Mouse (Mus musculus): ENCODE data around the gene Magi2. TPM values are rescaled to one million over a fixed set of nuclear protein-coding genes. Genes with fewer than 3 reads are reported as not detected.

Magi2 gene
- polyA plus RNA-seq, 1 experiment from 2014 or later = 39.5 TPM

GRCm38 (mm10) chr5:19779224-19779623 is 552.4 kb downstream of the Magi2 start:
- Histone ChIP-seq H3K4me2 (no peak overlapping the region), H3K4me1 (no peaks in the 10 kb centered on the region), H3K27me3 (replicated peaks) (no peaks in the 10 kb centered on the region), H3K4me3 (replicated peaks) (no peak overlapping the region), H3K36me3 (no peaks in the 10 kb centered on the region), H3K27ac (replicated peaks) (no peak overlapping the region), H3K9me3 (replicated peaks) (no peaks in the 10 kb centered on the region), H3K9ac (replicated peaks) (no peak overlapping the region)
- 93% methylated on average over 1 of the region's 1 CpGs for WGBS
- no peak for ATAC-seq (ENCODE audit: low FRiP score)

DNA sequence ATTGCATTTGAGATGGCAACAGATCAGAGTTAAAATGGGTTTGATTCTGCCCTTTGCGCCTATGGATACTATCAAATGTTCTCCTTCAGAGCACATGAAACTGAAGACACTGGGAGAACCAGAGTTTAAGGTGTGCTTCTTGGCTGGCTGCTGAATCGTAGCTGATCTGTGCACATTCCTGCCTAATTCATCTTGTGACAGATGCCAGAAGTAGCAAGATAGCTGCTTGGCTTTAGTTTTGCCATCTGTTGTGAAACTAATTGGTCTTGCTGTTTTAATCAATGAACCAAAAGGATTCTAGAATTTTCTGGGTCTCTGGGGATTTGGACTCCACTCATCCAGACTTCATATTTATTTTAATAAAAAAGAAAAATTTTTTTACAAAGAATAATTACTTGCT is 553.2 kb downstream of the Magi2 start:
- H3K4me3 ChIP-seq (replicated peaks) = no peak overlapping the region
- no peak overlapping the region for H3K9ac ChIP-seq (replicated peaks)
- H3K36me3 ChIP-seq = no peaks in the 10 kb centered on the region
- H3K27me3 ChIP-seq (replicated peaks) = no peaks in the 10 kb centered on the region
- no peak for ATAC-seq (ENCODE audit: low FRiP score)
- WGBS = 70% methylated on average over 2 of the region's 2 CpGs
- no peaks in the 10 kb centered on the region for H3K4me1 ChIP-seq
- no peaks in the 10 kb centered on the region for H3K9me3 ChIP-seq (replicated peaks)
- no peak overlapping the region for H3K4me2 ChIP-seq
- no peak overlapping the region for H3K27ac ChIP-seq (replicated peaks)

DNA sequence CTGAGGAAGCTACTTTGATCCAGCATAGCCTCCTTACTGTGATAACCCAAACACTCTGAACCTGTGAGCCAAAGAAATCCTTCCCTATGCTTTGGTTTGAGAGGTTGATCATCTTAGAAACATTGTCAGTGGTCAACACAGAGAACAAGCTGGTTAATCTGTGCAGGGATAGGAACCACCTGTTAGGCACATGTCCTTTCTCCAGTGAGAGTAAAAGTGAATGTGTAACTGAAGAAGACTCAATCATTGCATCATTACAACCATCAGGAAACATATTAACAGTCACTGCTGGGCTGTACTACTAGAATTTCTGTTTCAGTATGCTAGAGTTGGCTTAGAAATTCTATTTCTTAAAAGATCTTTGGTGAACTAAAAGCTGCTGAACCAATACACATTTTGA is 558.5 kb downstream of the Magi2 start:
- no peak for ATAC-seq (ENCODE audit: low FRiP score)
- no peaks in the 10 kb centered on the region for H3K4me1 ChIP-seq
- no peaks in the 10 kb centered on the region for H3K27me3 ChIP-seq (replicated peaks)
- H3K9ac ChIP-seq (replicated peaks) = no peak overlapping the region
- H3K27ac ChIP-seq (replicated peaks) = no peak overlapping the region
- no peaks in the 10 kb centered on the region for H3K36me3 ChIP-seq
- no peaks in the 10 kb centered on the region for H3K9me3 ChIP-seq (replicated peaks)
- H3K4me3 ChIP-seq (replicated peaks) = no peak overlapping the region
- no peak overlapping the region for H3K4me2 ChIP-seq

- Histone ChIP-seq H3K9me3 (replicated peaks) (no peaks in the 10 kb centered on the region; the same call in 1 of the 2 replicates), H3K27me3 (replicated peaks) (no peaks in the 10 kb centered on the region), H3K4me1 (no peaks in the 10 kb centered on the region), H3K4me2 (no peak overlapping the region), H3K27ac (replicated peaks) (no peak overlapping the region), H3K4me3 (replicated peaks) (no peak overlapping the region), H3K36me3 (no peaks in the 10 kb centered on the region), H3K9ac (replicated peaks) (no peak overlapping the region)
- WGBS = 30% methylated on average over 5 of the region's 5 CpGs
- ATAC-seq (ENCODE audit: low FRiP score) = no peak
Observed at GRCm38 (mm10) chr5:19787522-19788144, 560.8 kb downstream of the Magi2 start.

- Histone ChIP-seq H3K4me2 (no peak overlapping the region), H3K27ac (replicated peaks) (no peak overlapping the region), H3K9me3 (replicated peaks) (no peaks in the 10 kb centered on the region), H3K4me3 (replicated peaks) (no peak overlapping the region), H3K4me1 (no peaks in the 10 kb centered on the region), H3K9ac (replicated peaks) (no peak overlapping the region), H3K36me3 (no peaks in the 10 kb centered on the region), H3K27me3 (replicated peaks) (no peaks in the 10 kb centered on the region)
- no peak for ATAC-seq (ENCODE audit: low FRiP score)
- WGBS = 90% methylated on average over 5 of the region's 5 CpGs
Observed at GRCm38 (mm10) chr5:19803052-19803769, 576.4 kb downstream of the Magi2 start.

- 89% methylated on average over 2 of the region's 2 CpGs for WGBS
- Histone ChIP-seq H3K4me3 (replicated peaks) (no peak overlapping the region), H3K27me3 (replicated peaks) (no peaks in the 10 kb centered on the region), H3K4me2 (no peak overlapping the region), H3K36me3 (no peaks in the 10 kb centered on the region), H3K4me1 (no peaks in the 10 kb centered on the region), H3K9ac (replicated peaks) (no peak overlapping the region), H3K27ac (replicated peaks) (no peak overlapping the region), H3K9me3 (replicated peaks) (no peaks in the 10 kb centered on the region)
- ATAC-seq (ENCODE audit: low FRiP score) = no peak
Observed at GRCm38 (mm10) chr5:19822502-19822901, 595.7 kb downstream of the Magi2 start.

DNA sequence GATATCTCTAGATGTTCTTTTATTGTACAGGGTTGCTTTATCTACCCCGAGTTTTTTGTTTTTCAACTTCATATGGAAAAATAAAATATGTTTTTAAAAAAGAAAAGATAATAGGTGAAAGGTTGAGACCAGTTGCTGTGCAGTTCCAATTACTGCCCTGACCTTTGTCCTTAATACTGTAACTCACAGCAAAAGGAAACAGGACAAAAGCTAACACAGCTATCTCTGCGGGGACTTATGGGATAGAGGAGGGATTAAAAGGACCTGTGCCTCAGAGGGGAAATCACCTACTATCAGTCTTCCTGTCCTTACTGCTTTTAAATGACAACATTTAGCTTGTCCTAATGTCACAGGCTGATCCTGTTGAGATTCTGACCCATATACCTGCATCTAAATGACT is 599.1 kb downstream of the Magi2 start:
- Histone ChIP-seq H3K9me3 (replicated peaks) (no peaks in the 10 kb centered on the region), H3K4me2 (no peak overlapping the region), H3K27me3 (replicated peaks) (no peaks in the 10 kb centered on the region), H3K36me3 (no peaks in the 10 kb centered on the region), H3K4me1 (no peaks in the 10 kb centered on the region), H3K4me3 (replicated peaks) (no peak overlapping the region), H3K27ac (replicated peaks) (no peak overlapping the region), H3K9ac (replicated peaks) (no peak overlapping the region)
- WGBS = 69% methylated on average over 2 of the region's 2 CpGs
- ATAC-seq (ENCODE audit: low FRiP score) = no peak

GRCm38 (mm10) chr5:19829341-19829740 is 602.5 kb downstream of the Magi2 start:
- H3K9ac ChIP-seq (replicated peaks) = no peak overlapping the region
- H3K27me3 ChIP-seq (replicated peaks) = no peaks in the 10 kb centered on the region
- H3K4me3 ChIP-seq (replicated peaks) = no peak overlapping the region
- 86% methylated on average over 2 of the region's 2 CpGs for WGBS
- H3K9me3 ChIP-seq (replicated peaks) = no peaks in the 10 kb centered on the region
- no peaks in the 10 kb centered on the region for H3K4me1 ChIP-seq
- H3K4me2 ChIP-seq = no peak overlapping the region
- H3K36me3 ChIP-seq = no peaks in the 10 kb centered on the region
- ATAC-seq (ENCODE audit: low FRiP score) = no peak
- H3K27ac ChIP-seq (replicated peaks) = no peak overlapping the region

DNA sequence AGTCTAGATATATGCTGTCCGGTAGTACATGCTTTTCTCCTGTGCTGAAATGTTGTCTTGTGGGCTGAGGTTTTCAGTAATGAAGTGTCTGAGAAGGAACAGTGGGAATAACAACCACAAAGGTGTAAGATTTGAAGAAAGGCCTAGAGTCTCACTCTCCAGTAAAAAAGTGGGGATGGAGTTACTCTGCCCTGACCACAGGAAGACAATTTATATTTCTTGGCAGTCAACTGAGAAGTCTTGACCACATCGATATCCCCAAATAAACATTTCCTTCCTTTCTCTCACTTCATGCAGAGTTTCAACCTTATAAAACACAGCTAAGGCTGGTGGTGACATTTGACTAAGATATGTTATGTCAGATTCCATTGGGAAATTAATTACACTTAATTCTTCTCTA is 636.0 kb downstream of the Magi2 start:
- H3K4me2 ChIP-seq = no peak overlapping the region
- H3K27me3 ChIP-seq (replicated peaks) = no peaks in the 10 kb centered on the region
- H3K9me3 ChIP-seq (replicated peaks) = no peaks in the 10 kb centered on the region
- no peak overlapping the region for H3K4me3 ChIP-seq (replicated peaks)
- 83% methylated on average over 2 of the region's 2 CpGs for WGBS
- no peaks in the 10 kb centered on the region for H3K36me3 ChIP-seq
- no peak overlapping the region for H3K9ac ChIP-seq (replicated peaks)
- no peak overlapping the region for H3K27ac ChIP-seq (replicated peaks)
- no peak for ATAC-seq (ENCODE audit: low FRiP score)
- no peaks in the 10 kb centered on the region for H3K4me1 ChIP-seq

DNA sequence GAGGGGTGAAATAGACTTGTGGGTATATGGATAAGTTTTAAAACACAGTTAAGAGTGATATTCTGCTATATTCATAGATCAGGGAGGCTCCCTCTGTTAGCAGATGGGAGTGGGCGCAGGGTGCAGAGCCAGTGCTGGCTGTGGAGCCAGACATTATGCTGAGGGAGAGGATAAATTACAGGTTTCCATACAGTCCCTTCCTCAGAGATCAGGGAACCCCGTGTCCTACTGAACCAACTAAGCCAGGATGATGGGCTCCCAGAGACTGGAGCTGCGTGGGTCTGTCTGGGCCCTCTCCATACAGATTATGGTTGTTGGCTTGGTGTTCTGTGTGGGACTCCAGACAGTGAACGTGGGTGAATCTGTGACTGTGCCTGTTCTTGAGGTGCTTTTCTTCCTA is 643.6 kb downstream of the Magi2 start:
- ATAC-seq (ENCODE audit: low FRiP score) = no peak
- H3K27me3 ChIP-seq (replicated peaks) = no peaks in the 10 kb centered on the region
- no peak overlapping the region for H3K27ac ChIP-seq (replicated peaks)
- H3K4me3 ChIP-seq (replicated peaks) = no peak overlapping the region
- H3K4me2 ChIP-seq = no peak overlapping the region
- H3K4me1 ChIP-seq = no peaks in the 10 kb centered on the region
- no peak overlapping the region for H3K9ac ChIP-seq (replicated peaks)
- WGBS = 92% methylated on average over 4 of the region's 4 CpGs
- no peaks in the 10 kb centered on the region for H3K9me3 ChIP-seq (replicated peaks)
- H3K36me3 ChIP-seq = no peaks in the 10 kb centered on the region

- no peak overlapping the region for H3K4me2 ChIP-seq
- no peaks in the 10 kb centered on the region for H3K27me3 ChIP-seq (replicated peaks)
- no peaks in the 10 kb centered on the region for H3K9me3 ChIP-seq (replicated peaks)
- ATAC-seq (ENCODE audit: low FRiP score) = no peak
- H3K9ac ChIP-seq (replicated peaks) = no peak overlapping the region
- H3K36me3 ChIP-seq = no peaks in the 10 kb centered on the region
- no peak overlapping the region for H3K27ac ChIP-seq (replicated peaks)
- no peak overlapping the region for H3K4me3 ChIP-seq (replicated peaks)
- WGBS = 82% methylated on average over 3 of the region's 3 CpGs
- H3K4me1 ChIP-seq = no peaks in the 10 kb centered on the region
Observed at GRCm38 (mm10) chr5:19891693-19892092, 664.9 kb downstream of the Magi2 start.

- H3K4me1 ChIP-seq = no peaks in the 10 kb centered on the region
- WGBS = 85% methylated on average over 6 of the region's 6 CpGs
- H3K4me3 ChIP-seq (replicated peaks) = no peak overlapping the region
Observed at GRCm38 (mm10) chr5:19895893-19896292, 669.1 kb downstream of the Magi2 start.

More at GRCm38 (mm10) chr5:19895893-19896292, 669.1 kb downstream of the Magi2 start:
- Histone ChIP-seq H3K27me3 (replicated peaks) (no peaks in the 10 kb centered on the region), H3K36me3 (no peaks in the 10 kb centered on the region), H3K9me3 (replicated peaks) (no peaks in the 10 kb centered on the region), H3K27ac (replicated peaks) (no peak overlapping the region), H3K9ac (replicated peaks) (no peak overlapping the region), H3K4me2 (no peak overlapping the region)
- ATAC-seq (ENCODE audit: low FRiP score) = no peak

All from neural tube, embryonic 15.5 days (tissue).